Mouse (Mus musculus): Measurements from ENCODE around the gene Papss1. TPM values are rescaled to one million over a fixed set of nuclear protein-coding genes. Genes with fewer than 3 reads are reported as not detected.

The Papss1 gene
- polyA plus RNA-seq, 1 experiment from 2014 or later, result 8.9 TPM

DNA sequence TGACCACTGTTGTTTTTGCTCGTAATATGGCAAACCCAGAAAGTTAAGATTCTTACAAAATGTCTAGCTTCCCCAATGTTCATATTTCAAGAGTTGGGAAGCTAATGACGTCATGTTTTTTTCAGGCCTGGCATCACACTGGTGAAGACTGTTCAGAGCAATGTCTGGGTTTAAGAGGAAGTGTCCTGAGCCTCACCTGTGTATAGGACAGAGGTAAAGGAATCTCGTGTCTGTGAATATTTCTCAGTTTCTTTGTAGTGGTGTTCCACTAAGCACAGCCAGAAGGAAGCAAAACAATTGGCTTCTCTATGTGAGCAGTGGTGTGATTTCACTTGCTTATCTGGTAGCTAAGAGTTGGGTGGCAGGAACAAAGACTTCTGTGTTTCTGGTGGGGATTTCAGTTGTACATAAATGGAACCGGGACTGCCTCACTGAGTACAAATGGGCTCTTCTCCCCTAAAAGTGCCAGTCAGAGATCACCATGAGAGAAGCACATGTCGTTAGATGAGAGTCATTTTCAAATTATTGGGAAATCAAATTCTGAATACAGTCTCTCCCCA, 98.1 kb downstream of the Papss1 start:
- Histone ChIP-seq H3K4me1 (ENCODE audit: control insufficient read depth, low read depth, low read length) (no peaks in the 10 kb centered on the region), H3K36me3 (ENCODE audit: control insufficient read depth, insufficient read depth) (no peaks in the 10 kb centered on the region), H3K9ac (ENCODE audit: low read depth, low read length) (no peak overlapping the region), H3K27ac (ENCODE audit: low read length) (no peak overlapping the region), H3K9me3 (replicated peaks; ENCODE audit: control insufficient read depth, low read length) (no peaks in the 10 kb centered on the region), H3K27me3 (ENCODE audit: control insufficient read depth, insufficient read depth, low read depth, low read length) (no peaks in the 10 kb centered on the region), H3K4me3 (ENCODE audit: low read depth, low read length) (no peak overlapping the region), H3K4me2 (ENCODE audit: low read depth, low read length) (no peak overlapping the region)
- WGBS (ENCODE audit: insufficient replicate concordance), result 58% methylated on average over 5 of the region's 5 CpGs
- ATAC-seq (ENCODE audit: low read depth), result no peak

DNA sequence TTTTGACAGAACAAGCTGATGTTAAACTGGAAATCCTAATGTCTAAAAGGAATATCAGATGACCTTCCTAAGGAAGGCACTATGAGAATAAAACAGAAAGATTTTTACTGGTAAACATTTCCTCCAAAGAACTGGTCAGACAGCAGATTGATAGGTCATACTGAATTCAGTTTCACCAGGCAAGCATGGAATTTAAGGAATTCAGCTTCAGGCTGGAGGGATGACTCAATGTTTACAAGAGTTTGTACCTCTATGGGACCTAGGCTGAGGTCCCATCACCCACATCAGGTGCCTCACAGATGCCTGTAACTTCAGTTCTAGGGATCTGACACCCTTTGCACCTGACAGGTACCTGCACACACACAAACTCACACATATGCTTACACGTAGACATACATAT, 105.3 kb downstream of the Papss1 start:
- WGBS (ENCODE audit: insufficient replicate concordance), result 62% methylated on average over 1 of the region's 1 CpGs
- H3K9me3 ChIP-seq (replicated peaks; ENCODE audit: control insufficient read depth, low read length), result no peaks in the 10 kb centered on the region
- H3K27ac ChIP-seq (ENCODE audit: low read length), result no peak overlapping the region
- H3K9ac ChIP-seq (ENCODE audit: low read depth, low read length), result no peak overlapping the region
- no peaks in the 10 kb centered on the region for H3K4me1 ChIP-seq (ENCODE audit: control insufficient read depth, low read depth, low read length)
- H3K36me3 ChIP-seq (ENCODE audit: control insufficient read depth, insufficient read depth), result no peaks in the 10 kb centered on the region
- no peak overlapping the region for H3K4me2 ChIP-seq (ENCODE audit: low read depth, low read length)
- ATAC-seq (ENCODE audit: low read depth), result no peak
- H3K4me3 ChIP-seq (ENCODE audit: low read depth, low read length), result no peak overlapping the region
- H3K27me3 ChIP-seq (ENCODE audit: control insufficient read depth, insufficient read depth, low read depth, low read length), result no peaks in the 10 kb centered on the region

- no peak overlapping the region for H3K27ac ChIP-seq (ENCODE audit: low read length)
- no peaks in the 10 kb centered on the region for H3K27me3 ChIP-seq (ENCODE audit: control insufficient read depth, insufficient read depth, low read depth, low read length)
- no peak overlapping the region for H3K4me3 ChIP-seq (ENCODE audit: low read depth, low read length)
- H3K36me3 ChIP-seq (ENCODE audit: control insufficient read depth, insufficient read depth), result no peaks in the 10 kb centered on the region
- H3K9me3 ChIP-seq (replicated peaks; ENCODE audit: control insufficient read depth, low read length), result no peaks in the 10 kb centered on the region
- WGBS (ENCODE audit: insufficient replicate concordance), result 67% methylated on average over 12 of the region's 12 CpGs
- no peaks in the 10 kb centered on the region for H3K4me1 ChIP-seq (ENCODE audit: control insufficient read depth, low read depth, low read length)
- no peak for ATAC-seq (ENCODE audit: low read depth)
- H3K4me2 ChIP-seq (ENCODE audit: low read depth, low read length), result no peak overlapping the region
- no peak overlapping the region for H3K9ac ChIP-seq (ENCODE audit: low read depth, low read length)
Observed at GRCm38 (mm10) chr3:131686106-131686505, 121.5 kb downstream of the Papss1 start.

DNA sequence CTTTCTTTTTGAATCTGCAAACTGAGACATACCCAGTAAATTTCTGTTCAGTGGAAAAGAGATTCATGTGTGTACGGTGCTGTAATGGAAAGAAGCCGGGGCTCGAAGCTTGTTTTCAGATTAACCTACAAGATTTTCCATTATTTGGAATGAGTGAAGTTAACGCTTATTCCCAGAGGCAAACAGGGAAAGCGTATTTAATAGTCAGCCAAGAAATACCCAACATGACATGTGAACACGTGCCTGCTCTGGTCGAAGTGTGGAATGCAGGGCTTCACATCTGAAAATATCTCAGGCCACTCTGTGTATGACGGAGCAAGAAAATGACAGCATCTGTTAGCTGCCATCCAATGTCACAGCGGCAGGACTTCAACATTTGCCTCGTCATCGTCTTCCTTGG, 125.4 kb downstream of the Papss1 start:
- no peak overlapping the region for H3K27ac ChIP-seq (ENCODE audit: low read length)
- H3K9me3 ChIP-seq (replicated peaks; ENCODE audit: control insufficient read depth, low read length), result no peaks in the 10 kb centered on the region
- H3K4me1 ChIP-seq (ENCODE audit: control insufficient read depth, low read depth, low read length), result no peaks in the 10 kb centered on the region
- H3K4me2 ChIP-seq (ENCODE audit: low read depth, low read length), result no peak overlapping the region
- no peak for ATAC-seq (ENCODE audit: low read depth)
- H3K9ac ChIP-seq (ENCODE audit: low read depth, low read length), result no peak overlapping the region
- H3K36me3 ChIP-seq (ENCODE audit: control insufficient read depth, insufficient read depth), result no peaks in the 10 kb centered on the region
- no peaks in the 10 kb centered on the region for H3K27me3 ChIP-seq (ENCODE audit: control insufficient read depth, insufficient read depth, low read depth, low read length)
- H3K4me3 ChIP-seq (ENCODE audit: low read depth, low read length), result no peak overlapping the region
- 75% methylated on average over 11 of the region's 11 CpGs for WGBS (ENCODE audit: insufficient replicate concordance)

DNA sequence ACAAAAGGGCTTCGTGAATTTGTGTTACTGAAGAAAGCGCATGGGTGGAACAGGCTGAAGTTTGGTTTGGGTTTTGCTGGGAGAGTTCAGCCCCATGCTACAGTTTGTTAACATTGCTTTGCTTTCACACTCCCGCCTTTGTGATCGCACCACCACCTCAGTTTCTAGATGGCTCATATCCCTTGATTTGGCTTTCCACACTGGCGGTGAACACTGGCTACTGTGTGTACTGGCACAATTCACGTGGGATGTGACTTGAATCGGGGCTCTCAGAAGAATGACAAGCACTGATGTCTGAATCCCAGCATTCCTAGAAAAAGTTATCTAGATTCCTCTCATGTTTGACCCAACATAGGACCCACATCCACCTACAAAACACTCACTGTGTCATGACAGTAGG, 126.0 kb downstream of the Papss1 start:
- Histone ChIP-seq H3K4me3 (ENCODE audit: low read depth, low read length) (no peak overlapping the region), H3K27ac (ENCODE audit: low read length) (no peak overlapping the region), H3K4me2 (ENCODE audit: low read depth, low read length) (no peak overlapping the region), H3K36me3 (ENCODE audit: control insufficient read depth, insufficient read depth) (no peaks in the 10 kb centered on the region), H3K27me3 (ENCODE audit: control insufficient read depth, insufficient read depth, low read depth, low read length) (no peaks in the 10 kb centered on the region), H3K9ac (ENCODE audit: low read depth, low read length) (no peak overlapping the region), H3K4me1 (ENCODE audit: control insufficient read depth, low read depth, low read length) (no peaks in the 10 kb centered on the region), H3K9me3 (replicated peaks; ENCODE audit: control insufficient read depth, low read length) (no peaks in the 10 kb centered on the region)
- no peak for ATAC-seq (ENCODE audit: low read depth)
- WGBS (ENCODE audit: insufficient replicate concordance), result 72% methylated on average over 7 of the region's 7 CpGs

DNA sequence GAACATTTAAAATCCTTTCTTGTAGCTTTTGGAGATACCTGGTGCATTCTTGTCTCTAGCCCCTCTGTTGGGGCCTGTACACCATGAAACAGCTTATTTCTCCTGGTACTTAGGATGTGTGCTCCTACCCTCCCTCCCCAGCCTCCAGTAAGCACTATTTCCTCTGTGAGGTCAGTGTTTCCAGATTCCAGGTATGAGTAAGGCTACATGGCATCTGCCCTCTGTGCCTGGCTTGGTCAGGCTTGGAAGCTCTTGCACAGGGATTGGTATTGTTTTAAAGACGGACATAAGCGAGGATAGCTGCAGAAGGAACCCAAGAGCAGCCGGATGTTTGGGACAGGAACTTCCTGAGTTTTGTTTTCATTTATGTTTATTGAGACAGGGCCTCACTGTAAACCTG, 126.6 kb downstream of the Papss1 start:
- Histone ChIP-seq H3K4me2 (ENCODE audit: low read depth, low read length) (no peak overlapping the region), H3K36me3 (ENCODE audit: control insufficient read depth, insufficient read depth) (no peaks in the 10 kb centered on the region), H3K4me3 (ENCODE audit: low read depth, low read length) (no peak overlapping the region), H3K9ac (ENCODE audit: low read depth, low read length) (no peak overlapping the region), H3K9me3 (replicated peaks; ENCODE audit: control insufficient read depth, low read length) (no peaks in the 10 kb centered on the region), H3K27me3 (ENCODE audit: control insufficient read depth, insufficient read depth, low read depth, low read length) (no peaks in the 10 kb centered on the region), H3K4me1 (ENCODE audit: control insufficient read depth, low read depth, low read length) (no peaks in the 10 kb centered on the region), H3K27ac (ENCODE audit: low read length) (no peak overlapping the region)
- ATAC-seq (ENCODE audit: low read depth), result no peak
- WGBS (ENCODE audit: insufficient replicate concordance), result 51% methylated on average over 3 of the region's 3 CpGs

Other genes starting within 250 kb of the Papss1 start
- 4.8 and 4.9 TPM in 2 replicates for gene Sgms2, start 73.4 kb upstream of the Papss1 start, polyA plus RNA-seq (2015; fragmentation: Nextera tagmentation; extraction: Ambion mirVana)

Data from liver, embryonic 16.5 days (tissue).